Mouse (Mus musculus): ENCODE data around the gene Slc22a6.

Slc22a6 gene

DNA sequence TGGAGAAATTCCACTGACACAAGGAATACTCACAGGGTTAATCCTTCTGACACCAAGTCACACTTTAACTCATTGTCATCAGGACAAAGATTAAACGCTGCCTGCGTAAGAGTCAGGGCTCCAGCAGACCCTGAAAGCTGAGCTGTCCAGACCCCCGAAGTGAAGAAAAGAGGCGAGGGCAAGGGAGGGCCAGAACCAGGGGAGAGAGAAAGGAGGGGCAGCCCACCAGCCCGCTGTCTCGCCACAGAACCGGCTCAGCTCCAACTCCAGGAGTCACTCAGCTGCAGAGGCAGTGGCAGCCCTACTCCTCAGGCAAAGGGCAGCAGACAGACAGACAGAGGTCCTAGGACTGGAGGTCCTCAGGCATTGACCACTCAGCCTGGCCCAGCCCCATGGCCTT, at the start of gene Slc22a6:
Slc22a6 (plus strand) TSS at position 136 of the 400 bp plus-strand sequence.
- no peak for DNase-seq

DNA sequence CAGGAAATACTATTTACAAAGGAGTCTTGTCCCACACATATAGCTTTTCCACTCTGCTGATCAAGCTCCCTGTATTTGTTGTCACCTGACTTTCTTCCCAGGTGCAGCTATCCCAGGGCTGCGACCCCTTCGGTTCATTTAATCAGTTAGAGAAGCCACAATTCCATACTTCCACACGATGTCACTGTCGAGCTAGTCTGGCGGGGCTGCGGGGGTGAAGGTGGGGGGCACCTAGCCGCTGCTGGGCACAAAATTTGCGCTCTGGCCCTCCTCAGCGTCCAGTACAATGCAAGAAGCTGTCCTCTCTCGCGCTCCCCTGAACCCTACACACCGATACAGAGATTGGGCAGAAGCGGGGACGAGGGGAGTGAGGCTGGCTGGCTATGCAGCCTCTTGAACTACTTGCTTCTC, 48.4 kb upstream of the Slc22a6 start:
- DNase-seq: peak; percentile 74 to 77

DNA sequence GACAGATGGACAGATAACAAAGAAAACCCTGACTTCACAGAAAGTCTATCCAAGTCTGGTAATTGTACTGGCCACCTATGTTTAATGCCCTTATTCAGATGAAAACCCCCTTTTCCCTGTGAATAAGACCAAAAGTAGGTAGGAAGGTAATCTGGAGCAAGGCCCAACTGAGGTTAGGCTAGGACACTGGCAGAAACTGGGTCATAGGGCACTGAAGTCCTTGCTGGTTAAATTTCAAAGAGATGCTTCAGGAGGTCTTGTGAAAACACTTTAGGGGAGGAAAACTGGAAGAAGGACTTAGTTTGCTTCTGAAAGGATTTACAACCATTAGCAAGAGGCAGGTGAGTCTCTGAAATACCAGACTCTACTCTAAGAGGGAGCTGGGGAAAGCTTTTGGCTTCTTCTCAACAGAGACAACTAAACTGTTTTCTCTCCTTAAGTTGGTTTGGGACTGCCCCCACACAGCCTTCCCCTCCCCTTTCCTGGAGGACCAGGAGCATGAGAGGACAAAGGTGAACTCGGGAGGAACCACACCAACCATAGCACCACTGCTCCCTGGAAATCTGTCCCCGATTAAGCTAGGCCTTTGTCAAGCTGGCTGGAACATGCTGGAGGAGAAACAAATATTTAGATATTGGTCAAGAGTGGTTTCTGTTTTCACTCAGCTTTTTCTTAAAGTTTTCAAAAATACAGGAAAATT, 47.3 kb upstream of the Slc22a6 start:
- DNase-seq: no peak

DNA sequence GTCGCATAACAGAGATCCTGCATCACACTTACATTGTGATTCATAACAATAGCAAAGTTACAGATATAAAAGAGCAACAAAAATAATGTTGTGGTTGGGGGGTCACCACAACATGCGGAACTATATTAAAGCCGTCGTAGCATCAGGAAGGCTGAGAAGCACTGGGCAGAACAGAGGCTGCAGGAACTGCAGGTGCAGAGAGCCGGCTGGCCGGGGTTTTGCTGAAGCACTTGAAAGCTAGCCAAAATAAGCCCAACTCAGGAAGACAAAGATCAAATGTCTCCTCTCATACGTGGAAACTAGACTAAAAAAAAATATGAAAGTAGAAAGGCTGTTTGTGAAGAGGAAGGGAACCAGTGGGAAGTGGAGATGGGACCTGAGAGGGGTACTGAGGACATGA, 46.1 kb upstream of the Slc22a6 start:
- DNase-seq: no peak

DNA sequence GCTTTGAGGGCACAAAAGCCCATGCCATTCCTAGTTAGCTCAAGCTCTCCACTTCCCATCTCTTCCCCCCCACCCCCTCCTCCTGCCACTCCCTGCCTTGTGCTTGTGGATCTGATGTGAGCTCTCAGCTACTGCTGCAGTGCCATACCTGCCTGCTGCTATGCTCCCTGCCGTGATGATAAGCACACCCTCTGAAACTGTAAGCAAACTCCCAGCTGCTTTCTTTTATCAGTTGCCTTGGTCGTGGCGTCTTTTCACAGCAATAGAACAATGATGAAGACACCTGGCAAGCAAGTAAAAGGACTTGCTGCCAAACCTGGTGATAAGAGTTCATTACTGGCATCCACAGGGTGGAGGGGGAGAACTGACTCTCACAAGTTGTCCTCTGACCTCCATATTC, 45.4 kb upstream of the Slc22a6 start:
- DNase-seq: no peak

DNA sequence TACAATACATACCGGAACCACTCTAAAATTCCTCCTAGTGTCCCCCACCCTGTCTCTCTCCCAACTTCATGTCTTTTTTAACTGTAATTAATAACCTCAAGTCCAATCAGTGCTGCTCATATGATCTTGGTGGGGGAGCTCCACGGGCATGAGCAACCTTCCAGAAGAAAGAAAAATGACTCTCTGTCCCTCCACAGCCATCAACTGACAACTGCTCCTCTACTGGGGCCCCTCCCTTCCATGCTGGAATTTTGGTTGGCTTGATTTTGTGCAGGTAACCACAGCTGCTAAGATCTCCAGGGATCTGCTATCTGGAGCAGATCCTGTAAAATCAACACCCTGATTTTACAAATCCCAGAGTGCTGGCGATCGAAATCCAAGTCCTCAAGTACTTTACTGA, 40.4 kb upstream of the Slc22a6 start:
- no peak for DNase-seq

DNA sequence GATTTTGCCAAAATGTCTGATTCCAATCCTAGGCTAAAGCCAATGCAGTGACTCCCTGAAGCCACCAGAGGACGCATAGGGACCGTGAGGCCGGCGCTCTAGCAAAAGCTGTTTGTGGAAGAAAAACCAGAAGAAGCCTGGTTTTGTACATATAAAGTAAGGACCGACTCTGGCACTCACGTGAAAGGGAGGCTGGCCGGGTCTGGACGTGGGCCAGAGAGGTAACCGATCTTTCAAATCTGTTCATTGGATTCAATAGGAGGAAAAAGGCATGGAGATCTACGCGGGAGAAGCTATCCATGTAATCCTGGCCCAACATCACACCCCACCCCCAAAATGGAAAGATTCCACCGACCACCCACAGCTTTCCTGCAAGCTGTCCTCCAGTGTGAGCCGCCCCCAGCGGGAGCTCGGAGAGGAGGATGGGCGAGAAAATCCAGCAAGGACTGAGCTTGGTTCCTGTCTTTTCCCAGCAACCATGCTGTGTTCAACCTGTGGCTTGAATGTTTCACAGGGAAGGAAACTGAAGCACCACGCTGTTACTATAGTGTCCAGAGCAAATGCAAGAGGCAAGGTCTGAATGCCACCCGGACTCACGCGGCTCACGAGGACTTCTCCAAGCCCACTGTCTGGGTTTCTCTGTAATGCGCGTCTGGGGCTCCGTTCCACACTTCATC, 39.4 kb upstream of the Slc22a6 start:
- peak; percentile 85 to 87 for DNase-seq

DNA sequence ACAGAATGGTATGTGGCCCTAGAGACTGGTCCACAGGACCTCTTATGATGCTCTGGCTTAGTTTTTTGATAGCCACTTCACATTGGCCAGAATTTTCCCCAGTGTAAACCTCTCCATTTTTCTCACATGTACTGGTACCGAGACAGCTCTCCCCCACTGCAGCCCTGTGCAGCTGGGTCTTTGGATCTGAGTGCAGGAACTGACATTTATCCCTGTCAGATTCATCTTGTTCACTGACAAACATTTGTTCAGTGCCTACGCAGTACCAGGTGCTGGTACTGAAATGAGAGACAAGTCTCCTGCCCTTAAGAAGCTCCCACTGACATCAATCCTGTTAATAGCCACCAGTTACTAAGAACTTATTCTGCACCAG, 38.9 kb upstream of the Slc22a6 start:
- no peak for DNase-seq

DNA sequence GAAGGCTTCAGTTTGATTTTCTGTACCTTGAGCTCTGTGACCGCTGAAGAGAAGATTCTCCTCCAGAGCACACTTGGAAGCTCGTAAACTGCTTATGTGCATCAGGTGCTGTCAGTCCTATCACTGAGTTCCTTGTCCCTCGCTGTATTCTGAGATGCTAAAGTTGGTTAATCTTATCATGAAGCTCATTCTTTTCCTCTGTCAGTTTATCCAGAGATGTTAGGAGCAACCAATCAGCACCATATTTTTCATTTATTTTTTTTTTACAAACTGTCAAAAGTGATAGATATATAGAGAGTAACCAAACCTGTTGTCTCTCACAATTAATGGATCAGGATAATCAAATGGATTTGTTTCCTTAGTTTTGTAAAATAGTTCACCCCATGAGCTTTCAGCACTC, 32.5 kb upstream of the Slc22a6 start:
- DNase-seq: no peak

DNA sequence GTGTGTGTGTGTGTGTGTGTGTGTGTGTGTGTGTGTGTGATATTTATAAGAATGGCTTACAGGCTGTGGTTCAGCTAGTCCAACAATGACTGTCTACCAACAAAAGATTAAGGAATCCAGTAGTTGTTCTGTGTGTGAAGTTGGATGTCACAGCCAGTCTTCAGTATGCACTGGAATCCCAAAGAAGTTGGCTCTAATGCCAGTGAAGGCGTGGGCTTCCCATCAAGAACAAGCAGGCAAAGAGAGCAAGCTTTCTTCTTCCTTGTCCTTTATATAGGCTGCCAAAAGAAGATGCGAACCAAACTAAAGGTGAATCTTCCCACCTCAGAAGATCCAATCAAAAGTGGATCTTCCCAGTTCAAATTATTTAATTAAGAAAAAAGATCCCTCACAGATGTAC, 31.9 kb upstream of the Slc22a6 start:
- no peak for DNase-seq

DNA sequence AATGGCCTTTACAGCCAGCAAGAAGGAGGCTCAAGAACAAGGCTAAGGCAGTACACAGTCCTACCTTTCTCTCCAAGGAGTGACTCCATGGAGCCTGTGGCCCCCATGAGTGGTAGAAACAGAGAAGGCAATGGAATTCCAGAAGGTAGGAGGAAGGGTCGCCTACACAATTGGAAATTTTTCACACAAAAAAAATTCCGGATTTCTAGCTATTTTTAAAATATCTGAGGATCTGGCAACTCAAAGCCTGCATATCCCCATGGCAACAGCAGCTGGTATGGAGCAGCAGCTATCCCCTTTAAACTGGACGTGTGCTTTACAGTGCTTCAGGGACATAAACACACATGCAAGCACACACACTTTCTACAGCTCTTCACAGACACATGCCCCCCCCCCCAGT, 31.5 kb upstream of the Slc22a6 start:
- DNase-seq: no peak

DNA sequence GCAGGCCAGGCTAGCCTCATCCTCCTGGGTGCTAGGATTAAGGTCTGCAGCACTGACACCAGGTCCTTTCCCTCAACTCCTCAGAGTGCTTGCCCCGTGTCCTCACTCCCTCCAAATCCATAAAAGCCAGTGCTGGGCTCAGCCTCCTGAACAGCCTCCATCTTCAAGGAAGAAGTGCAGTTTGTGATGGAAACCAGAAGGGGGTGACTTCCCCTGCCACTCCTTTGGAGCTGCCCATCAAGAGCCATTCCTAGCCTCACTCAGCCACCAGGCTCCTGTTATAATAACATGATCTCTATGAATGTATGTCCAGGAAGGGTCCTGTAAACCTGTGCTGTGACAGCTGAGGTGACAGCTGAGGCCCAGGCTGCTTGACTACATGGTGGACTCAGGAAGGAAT, 30.5 kb upstream of the Slc22a6 start:
- DNase-seq: no peak

DNA sequence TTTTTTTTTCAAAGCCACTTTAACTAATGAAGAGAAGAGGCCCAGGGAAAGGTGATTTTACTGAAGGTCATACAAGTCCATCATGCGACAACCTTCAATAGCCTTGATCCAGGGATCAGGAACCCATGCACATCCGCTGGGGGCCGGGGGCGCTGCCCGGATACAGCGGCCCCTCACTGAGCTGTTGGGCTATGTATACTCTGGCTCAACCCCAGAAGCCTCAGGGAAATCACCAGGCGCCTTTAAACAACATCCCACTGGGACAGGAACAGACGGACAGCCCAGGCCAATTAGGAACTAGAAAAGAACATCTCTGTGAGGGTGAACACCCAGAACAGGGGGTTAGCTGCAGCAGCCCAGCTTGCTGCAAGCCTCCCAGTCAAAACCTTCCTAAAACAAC, 26.9 kb upstream of the Slc22a6 start, which contains the start of gene Slc22a8:
Slc22a8 (plus strand) TSS at position 301 of the 400 bp plus-strand sequence.
- no peak for DNase-seq

DNA sequence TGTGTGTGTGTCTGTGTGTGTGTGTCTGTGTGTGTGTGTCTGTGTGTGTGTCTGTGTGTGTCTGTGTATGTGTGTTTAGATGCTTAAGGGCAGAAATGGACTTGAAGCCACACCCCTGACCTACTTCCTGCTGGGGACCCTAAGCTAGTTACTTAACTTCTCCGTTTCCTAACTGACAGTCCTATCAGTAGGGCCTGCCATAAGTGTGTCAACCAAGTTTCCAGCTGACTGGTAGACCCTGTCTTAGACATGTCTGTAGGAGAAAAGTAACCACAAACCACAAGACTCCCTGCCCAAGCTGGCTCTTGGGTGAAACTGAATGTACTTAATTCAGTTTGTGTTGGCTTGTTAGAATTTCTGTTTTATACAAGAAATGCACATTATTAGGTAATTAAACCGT, 25.7 kb upstream of the Slc22a6 start:
- DNase-seq: no peak

DNA sequence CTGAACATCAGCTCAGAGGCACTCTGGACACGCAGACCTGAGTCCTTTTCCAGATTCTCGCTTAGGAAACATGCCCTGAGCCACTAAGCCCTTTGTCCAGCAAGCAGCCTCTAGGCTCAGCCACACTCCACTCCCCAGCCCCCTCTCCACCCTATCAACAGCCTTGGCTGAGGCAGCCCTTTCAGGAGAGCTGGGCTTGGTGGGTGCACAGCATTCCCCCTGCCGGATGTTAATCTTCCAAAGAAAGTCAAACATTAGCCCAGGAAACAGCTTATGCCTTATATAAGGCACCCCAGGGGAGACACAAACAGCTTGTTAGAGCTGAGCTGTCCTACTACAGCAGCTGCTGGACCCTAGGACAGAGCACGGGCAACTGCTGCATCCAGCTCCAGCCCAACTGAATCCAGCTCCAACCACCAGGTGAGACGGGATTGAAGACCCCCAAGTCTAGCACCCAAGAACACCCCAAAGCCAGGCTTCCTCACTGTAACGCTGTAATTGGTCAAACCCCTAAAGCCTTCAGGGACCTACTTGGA, 24.9 kb upstream of the Slc22a6 start:
- DNase-seq: no peak

DNA sequence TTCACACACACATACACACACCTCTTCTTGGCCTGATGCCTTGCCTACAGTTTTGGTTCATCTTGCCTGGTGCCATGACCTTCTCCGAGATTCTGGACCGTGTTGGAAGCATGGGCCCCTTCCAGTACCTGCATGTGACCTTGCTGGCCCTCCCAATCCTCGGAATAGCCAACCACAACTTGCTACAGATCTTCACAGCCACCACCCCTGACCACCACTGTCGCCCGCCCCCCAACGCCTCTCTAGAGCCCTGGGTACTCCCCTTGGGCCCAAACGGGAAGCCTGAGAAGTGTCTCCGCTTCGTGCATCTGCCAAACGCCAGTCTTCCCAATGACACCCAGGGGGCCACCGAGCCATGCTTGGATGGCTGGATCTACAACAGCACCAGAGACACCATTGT, 24.0 kb upstream of the Slc22a6 start:
- DNase-seq: no peak

DNA sequence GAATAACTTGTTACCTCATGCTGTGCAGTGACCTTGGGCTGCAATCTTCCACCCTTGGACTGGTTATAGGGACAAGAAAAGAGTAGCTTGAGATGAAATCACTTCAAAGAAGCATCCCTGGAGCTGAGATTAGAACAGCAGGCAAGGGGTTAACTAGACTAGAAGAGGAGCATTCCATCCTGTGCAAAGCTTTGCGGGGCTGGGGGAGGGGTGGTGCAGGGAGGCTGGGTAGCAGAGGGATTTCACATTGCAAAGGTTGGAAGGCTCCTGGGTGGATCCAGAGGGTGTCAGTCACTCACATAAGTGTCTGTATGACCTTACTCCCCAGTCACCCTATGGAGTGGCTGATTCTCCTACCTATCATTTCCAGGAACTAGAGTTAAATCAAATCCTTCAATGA, 23.3 kb upstream of the Slc22a6 start:
- no peak for DNase-seq

DNA sequence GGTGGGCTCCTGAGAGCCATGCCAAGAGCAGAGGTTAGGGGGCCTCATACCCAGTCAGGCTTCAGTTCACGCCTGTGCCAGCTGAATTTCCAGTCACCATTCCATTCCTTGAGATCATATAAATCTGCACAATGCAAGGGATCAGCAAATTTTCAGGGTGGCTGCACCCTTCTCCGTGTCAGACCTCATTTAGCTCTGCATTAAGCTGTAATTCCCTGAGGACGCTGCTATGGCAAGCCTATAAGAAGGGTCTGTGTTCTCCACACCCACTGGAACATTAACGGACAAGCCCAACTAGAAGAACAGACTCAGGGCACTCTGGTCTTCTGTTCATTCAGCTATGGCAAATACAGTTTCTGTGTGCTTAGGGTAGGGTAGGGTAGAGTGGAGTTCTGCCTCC, 20.6 kb upstream of the Slc22a6 start:
- no peak for DNase-seq

DNA sequence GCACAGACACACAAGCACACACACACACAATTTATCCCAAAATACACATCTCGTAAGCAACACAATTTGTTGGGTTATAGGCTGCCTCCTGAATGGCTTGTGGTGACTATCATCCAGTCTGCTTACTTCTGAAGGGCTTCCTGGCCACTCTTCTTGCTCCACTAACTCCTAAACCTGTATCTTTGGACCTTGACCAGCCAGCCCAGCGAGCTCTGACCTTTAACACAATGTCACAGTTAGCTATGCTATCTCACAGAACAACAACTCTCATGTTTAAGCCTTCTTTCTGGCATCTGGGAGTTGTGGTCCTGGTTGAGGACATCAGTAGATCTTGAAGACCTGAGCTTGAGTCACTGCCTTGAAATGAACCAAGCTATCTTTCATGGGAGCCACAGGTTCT, 18.6 kb upstream of the Slc22a6 start:
- no peak for DNase-seq

DNA sequence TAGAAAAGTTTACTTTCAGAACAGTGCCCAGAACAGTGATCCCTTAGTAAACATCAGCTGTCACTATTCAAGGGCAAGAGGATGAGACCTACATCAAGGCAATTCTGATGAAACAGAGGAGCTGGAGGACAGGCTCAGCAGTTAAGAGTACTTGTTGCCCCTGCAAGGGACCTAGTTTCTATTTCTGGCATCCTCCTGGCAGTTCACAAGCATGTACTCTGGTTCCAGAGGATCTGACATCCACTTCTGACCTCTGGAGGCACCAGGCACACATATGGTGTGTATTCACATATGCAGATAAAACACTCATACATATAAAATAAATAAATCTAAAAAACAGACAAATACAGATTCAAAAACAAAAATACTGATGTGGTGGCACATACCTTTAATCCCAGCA, 15.9 kb upstream of the Slc22a6 start:
- DNase-seq: no peak

DNA sequence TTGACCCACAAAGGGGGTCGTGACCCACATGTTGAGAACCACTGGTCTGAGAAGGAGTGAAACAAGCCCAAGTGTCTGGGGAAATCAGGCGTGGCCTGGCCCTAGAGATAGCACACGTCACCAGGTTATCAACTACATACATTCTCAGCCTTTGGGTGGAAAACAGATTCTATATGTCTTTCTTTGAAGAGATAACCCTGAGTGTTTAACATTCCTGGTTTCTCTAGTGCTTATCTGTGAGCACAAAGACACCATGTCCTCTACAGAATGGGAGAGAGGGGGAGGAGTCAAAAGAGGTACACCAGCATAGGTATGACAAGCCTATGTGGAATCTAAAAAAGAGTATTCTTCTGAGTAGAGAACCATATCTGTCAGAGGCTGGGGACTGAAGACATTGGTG, 14.9 kb upstream of the Slc22a6 start:
- DNase-seq: no peak

DNA sequence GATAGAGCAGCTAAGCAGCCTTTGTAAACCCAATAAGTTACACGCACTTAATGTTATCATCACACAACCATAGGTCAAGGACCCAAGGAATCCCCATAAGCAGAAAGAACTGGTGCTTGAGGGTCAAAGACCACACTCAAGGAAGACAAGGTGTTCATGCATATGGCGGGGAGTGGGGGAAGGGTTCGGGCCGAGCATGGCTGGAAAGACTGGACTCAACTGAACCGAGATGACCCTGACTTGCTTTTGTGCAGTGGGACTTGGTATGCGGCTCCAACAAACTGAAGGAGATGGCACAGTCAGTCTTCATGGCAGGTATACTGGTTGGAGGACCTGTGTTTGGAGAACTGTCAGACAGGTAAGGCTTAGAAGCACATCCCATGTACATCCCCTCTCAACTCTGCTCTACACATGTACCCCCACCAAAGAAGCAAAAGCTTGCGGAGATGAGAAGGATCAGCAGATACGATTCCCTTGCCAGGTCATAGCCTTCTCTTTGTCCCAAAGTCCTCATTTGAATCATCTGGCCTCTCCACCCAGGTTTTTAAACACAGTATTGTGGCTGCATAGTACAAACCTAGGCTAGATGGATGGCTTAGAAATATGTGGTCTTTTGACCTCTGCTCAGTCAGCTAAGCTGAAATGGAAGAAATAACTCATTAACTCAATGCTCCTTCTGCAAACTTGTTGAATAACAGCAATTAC, 13.2 kb upstream of the Slc22a6 start:
- no peak for DNase-seq

DNA sequence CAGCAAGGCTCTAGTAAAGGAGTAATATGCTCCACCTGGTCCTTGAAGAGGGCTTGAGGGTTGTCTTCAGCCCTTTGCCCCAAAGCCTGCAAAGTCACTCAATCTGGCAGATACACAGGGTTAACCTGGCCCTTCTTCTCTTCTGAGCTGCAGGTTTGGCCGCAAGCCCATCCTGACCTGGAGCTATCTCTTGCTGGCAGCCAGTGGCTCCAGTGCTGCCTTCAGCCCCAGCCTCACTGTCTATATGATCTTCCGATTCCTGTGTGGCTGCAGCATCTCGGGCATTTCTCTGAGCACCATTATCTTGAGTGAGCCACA, 12.6 kb upstream of the Slc22a6 start:
- peak in 1 of 2 experiments; percentile 24 for DNase-seq
